Mouse (Mus musculus) limb, embryonic 11.5 days (tissue): ENCODE measurements around the gene Macrod1. TPM values are rescaled to one million over a fixed set of nuclear protein-coding genes. Genes with fewer than 3 reads are reported as not detected.
A peak's percentile ranks its signal among the peaks of the same experiment; 100 is the strongest.
"Not testable (repeated sequence)": the region's sequence is repeated elsewhere in the genome, so short reads cannot be mapped to it uniquely, and the experiment has no call there.

Experiments used
- ATAC-seq: fragments of 200-750 bp; cut with Nextera tagmentation; 2 replicates; pipeline ENCODE4 v1.8.0; 2017; ENCODE audit warnings: low read depth; ENCODE audit not compliant: insufficient number of reproducible peaks, low FRiP score, low TSS enrichment
- DNase-seq: peaks from one replicate; pipeline ENCODE4 v3.0.0-alpha.2; 2015; ENCODE audit warnings: low spot score
- H3K27ac ChIP-seq: fragments of 300-500 bp; sonication (generic); replicated peaks from 2 replicates; pipeline ENCODE4 v1.5.1; 2014; ENCODE audit warnings: low read depth, mild to moderate bottlenecking, low read length
- H3K27me3 ChIP-seq: fragments of 300-500 bp; sonication (generic); 2 replicates; pipeline ENCODE4 v1.6.1; 2014; ENCODE audit warnings: mild to moderate bottlenecking, low read length, mixed read lengths; ENCODE audit not compliant: control insufficient read depth, insufficient read depth
- H3K36me3 ChIP-seq: fragments of 300-500 bp; sonication (generic); 2 replicates; pipeline ENCODE4 v1.6.1; 2014; ENCODE audit warnings: mild to moderate bottlenecking, low read length, moderate library complexity, mixed read lengths; ENCODE audit not compliant: control insufficient read depth, insufficient read depth
- H3K4me1 ChIP-seq: fragments of 300-500 bp; sonication (generic); 2 replicates; pipeline ENCODE4 v1.6.1; 2014; ENCODE audit warnings: low read length, mixed read lengths; ENCODE audit not compliant: control insufficient read depth, insufficient read depth
- H3K4me2 ChIP-seq: fragments of 300-500 bp; sonication (generic); 2 replicates; pipeline ENCODE4 v1.6.1; 2014; ENCODE audit warnings: low read depth, mild to moderate bottlenecking, moderate library complexity; ENCODE audit not compliant: severe bottlenecking
- H3K4me3 ChIP-seq: fragments of 300-500 bp; sonication (generic); 2 replicates; pipeline ENCODE4 v1.5.1; 2014; ENCODE audit warnings: low read depth, low read length
- H3K9ac ChIP-seq: fragments of 300-500 bp; sonication (generic); 2 replicates; pipeline ENCODE4 v1.6.1; 2014; ENCODE audit warnings: mild to moderate bottlenecking, low read length
- H3K9me3 ChIP-seq: fragments of 300-500 bp; sonication (generic); 2 replicates; pipeline ENCODE4 v1.6.1; 2016; ENCODE audit warnings: low read length; ENCODE audit not compliant: control insufficient read depth
- WGBS: fragments of 180-500 bp; shearing (Covaris S2); extraction: QIAGEN DNeasy Blood & Tissue Kit; methylation state at CpG from one replicate; pipeline ENCODE4 v1.1.7; 2014; 5-methylcytosine and 5-hydroxymethylcytosine counted together
- polyA plus RNA-seq: library from polyadenylated mRNA; unstranded; fragments of >200 nt; fragmentation: Nextera tagmentation; extraction: Ambion mirVana; gene quantifications from 2 replicates; pipeline ENCODE4 v1.2.1, GENCODE M21; 2014

The Macrod1 gene
- polyA plus RNA-seq, 1 experiment from 2014 or later: 4.1 TPM

DNA sequence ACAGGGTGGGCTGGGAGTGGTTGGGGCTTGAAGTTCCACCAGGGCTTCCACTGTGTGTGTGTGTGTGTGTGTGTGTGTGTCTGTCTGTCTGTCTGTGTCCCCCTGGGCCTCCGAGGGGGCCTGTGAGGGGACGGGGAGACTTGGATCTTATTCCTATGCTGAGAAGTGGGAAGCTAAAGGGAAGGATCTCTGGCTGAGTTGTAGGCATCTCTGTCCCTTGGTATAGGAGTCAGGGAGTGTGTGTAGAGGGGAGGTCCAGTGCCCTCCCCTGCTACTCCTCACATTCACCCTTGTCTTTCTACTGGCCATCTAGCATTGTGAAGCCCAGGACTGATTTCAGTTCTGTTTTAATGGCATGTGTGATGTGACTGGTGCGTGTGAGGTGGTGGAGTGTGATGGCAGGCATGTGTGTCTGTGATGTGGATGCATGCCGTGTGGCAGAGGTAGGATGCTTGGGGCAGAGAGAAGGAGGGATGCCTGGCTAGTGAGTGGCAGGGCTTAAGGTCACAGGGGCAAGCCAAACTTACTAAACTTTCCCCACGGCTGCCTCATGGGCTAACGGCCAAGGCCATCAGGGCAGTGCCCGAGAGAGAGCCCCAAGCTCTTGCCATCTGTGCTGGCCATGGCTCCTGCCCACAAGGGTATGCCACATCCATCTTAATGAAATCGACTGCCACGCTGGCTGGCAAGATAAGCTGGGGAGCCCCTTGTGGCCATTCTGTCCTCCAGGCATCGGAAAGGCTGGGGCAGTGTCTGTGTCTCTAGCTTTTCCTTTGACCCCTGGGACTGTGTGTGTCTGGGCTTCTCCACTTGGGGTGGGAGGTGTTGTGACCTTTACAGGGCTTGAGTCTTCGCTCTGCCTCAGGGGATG, 12.3 kb downstream of the Macrod1 start:
- WGBS: 38% methylated on average over 11 of the region's 11 CpGs
- DNase-seq: peak; percentile 47

GRCm38 (mm10) chr19:7069781-7070763, 13.5 kb downstream of the Macrod1 start:
- no peak overlapping the region for H3K9ac ChIP-seq
- 4% methylated on average over 28 of the region's 35 CpGs for WGBS
- DNase-seq (peak; percentile 68), ATAC-seq (0 out of 2 replicates have a peak, but pooled peaks have one; percentile 44)
- no peaks in the 10 kb centered on the region for H3K9me3 ChIP-seq
- peaks cover 45% of the 10 kb centered on the region for H3K4me1 ChIP-seq
- H3K27me3 ChIP-seq: peaks cover 13% of the 10 kb centered on the region
- no peak overlapping the region for H3K4me3 ChIP-seq
- no peaks in the 10 kb centered on the region for H3K36me3 ChIP-seq
- 0 out of 2 replicates have a peak overlapping the region, but pooled peaks have one; percentile 14 for H3K27ac ChIP-seq
- peak overlapping the region; percentile 21 for H3K4me2 ChIP-seq

More for the DNA sequence above, 12.3 kb downstream of the Macrod1 start:
- Histone ChIP-seq H3K9me3 (no peaks in the 10 kb centered on the region), H3K4me2 (no peak overlapping the region), H3K36me3 (no peaks in the 10 kb centered on the region), H3K4me1 (peaks cover 45% of the 10 kb centered on the region), H3K9ac (0 out of 2 replicates have a peak overlapping the region, but pooled peaks have one; percentile 0), H3K27me3 (peaks cover 11% of the 10 kb centered on the region), H3K4me3 (no peak overlapping the region), H3K27ac (no peak overlapping the region)
- no peak for ATAC-seq

GRCm38 (mm10) chr19:7070775-7071174, 14.2 kb downstream of the Macrod1 start:
- Histone ChIP-seq H3K27ac (0 out of 2 replicates have a peak overlapping the region, but pooled peaks have one; percentile 14), H3K27me3 (peaks cover 13% of the 10 kb centered on the region), H3K9me3 (no peaks in the 10 kb centered on the region), H3K4me2 (peak overlapping the region; percentile 21), H3K36me3 (no peaks in the 10 kb centered on the region), H3K9ac (no peak overlapping the region), H3K4me3 (no peak overlapping the region), H3K4me1 (peaks cover 45% of the 10 kb centered on the region)
- no peak for ATAC-seq
- DNase-seq: no peak
- WGBS: 2% methylated on average over 4 of the region's 4 CpGs

DNA sequence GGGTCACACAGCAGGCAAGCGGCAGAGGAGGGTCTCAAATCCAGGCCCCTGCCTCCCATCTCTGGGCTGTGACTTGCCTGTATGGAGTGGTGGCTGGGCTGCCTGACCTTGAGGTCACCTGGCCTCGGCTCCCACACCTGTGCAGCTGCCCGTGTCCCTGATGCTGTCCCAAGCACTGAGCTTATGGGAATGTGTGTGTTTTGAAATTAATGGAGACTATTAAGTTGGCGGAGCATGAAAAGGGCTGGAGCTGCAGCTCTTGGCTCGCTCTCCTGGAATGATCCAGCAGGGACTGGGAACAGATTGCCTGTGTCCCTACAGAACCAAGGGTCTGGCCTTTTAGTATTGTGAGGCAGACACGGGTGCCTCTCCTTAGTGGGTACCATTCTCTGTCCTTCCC, 15.6 kb downstream of the Macrod1 start:
- Histone ChIP-seq H3K9me3 (no peaks in the 10 kb centered on the region), H3K4me2 (no peak overlapping the region), H3K27ac (no peak overlapping the region), H3K4me1 (peaks cover 33% of the 10 kb centered on the region), H3K4me3 (no peak overlapping the region), H3K27me3 (peaks cover 10% of the 10 kb centered on the region), H3K36me3 (no peaks in the 10 kb centered on the region), H3K9ac (no peak overlapping the region)
- no peak for ATAC-seq
- 57% methylated on average over 6 of the region's 6 CpGs for WGBS
- DNase-seq: no peak

GRCm38 (mm10) chr19:7073997-7074781, 17.6 kb downstream of the Macrod1 start:
- H3K4me3 ChIP-seq: no peak overlapping the region
- ATAC-seq (no peak), DNase-seq (no peak)
- peaks cover 23% of the 10 kb centered on the region for H3K4me1 ChIP-seq
- no peaks in the 10 kb centered on the region for H3K9me3 ChIP-seq
- H3K4me2 ChIP-seq: no peak overlapping the region
- H3K36me3 ChIP-seq: no peaks in the 10 kb centered on the region
- H3K27ac ChIP-seq: no peak overlapping the region
- no peak overlapping the region for H3K9ac ChIP-seq
- 39% methylated on average over 12 of the region's 12 CpGs for WGBS
- 0 out of 2 replicates have a peak, but pooled peaks cover 2% of the 10 kb centered on the region for H3K27me3 ChIP-seq

- 80% methylated on average over 11 of the region's 11 CpGs for WGBS
- not testable (repeated sequence) for ATAC-seq, H3K4me3 ChIP-seq, H3K9me3 ChIP-seq, H3K27ac ChIP-seq, H3K9ac ChIP-seq, DNase-seq, H3K27me3 ChIP-seq, H3K4me2 ChIP-seq, H3K36me3 ChIP-seq
- peaks cover 21% of the 10 kb centered on the region for H3K4me1 ChIP-seq
Observed at GRCm38 (mm10) chr19:7075336-7075735, 18.7 kb downstream of the Macrod1 start.

- H3K9ac ChIP-seq: no peak overlapping the region
- no peak for DNase-seq
- 72% methylated on average over 9 of the region's 9 CpGs for WGBS
- no peaks in the 10 kb centered on the region for H3K9me3 ChIP-seq
- no peaks in the 10 kb centered on the region for H3K36me3 ChIP-seq
- H3K4me1 ChIP-seq: peaks cover 14% of the 10 kb centered on the region
- no peak for ATAC-seq
- no peak overlapping the region for H3K4me3 ChIP-seq
- H3K27ac ChIP-seq: no peak overlapping the region
- H3K4me2 ChIP-seq: no peak overlapping the region
- H3K27me3 ChIP-seq: peaks cover 3% of the 10 kb centered on the region; the same call in 1 of the 2 replicates
Observed at GRCm38 (mm10) chr19:7077666-7078065, 21.1 kb downstream of the Macrod1 start.
